Mouse (Mus musculus) embryonic facial prominence, embryonic 10.5 days (tissue): ENCODE results near the gene Tab1. TPM values are rescaled to one million over a fixed set of nuclear protein-coding genes. Genes with fewer than 3 reads are reported as not detected.
A peak's percentile ranks its signal among the peaks of the same experiment; 100 is the strongest.

Source experiments
- DNase-seq: peaks from one replicate; pipeline ENCODE4 v3.0.0-alpha.2; 2017; ENCODE audit warnings: low spot score
- H3K27ac ChIP-seq: fragments of 300-500 bp; sonication (generic); replicated peaks from 2 replicates; pipeline ENCODE4 v1.5.1; 2016; ENCODE audit warnings: mild to moderate bottlenecking
- H3K27me3 ChIP-seq: fragments of 300-500 bp; sonication (generic); replicated peaks from 2 replicates; pipeline ENCODE4 v1.6.1; 2016; ENCODE audit warnings: low read depth, mild to moderate bottlenecking; ENCODE audit not compliant: poor library complexity, severe bottlenecking
- H3K36me3 ChIP-seq: fragments of 300-500 bp; sonication (generic); replicated peaks from 2 replicates; pipeline ENCODE4 v1.6.1; 2016; ENCODE audit warnings: mild to moderate bottlenecking, moderate library complexity
- H3K4me1 ChIP-seq: fragments of 300-500 bp; sonication (generic); 2 replicates; pipeline ENCODE4 v1.6.1; 2016
- H3K4me3 ChIP-seq: fragments of 300-500 bp; sonication (generic); 2 replicates; pipeline ENCODE4 v1.5.1; 2016; ENCODE audit warnings: mild to moderate bottlenecking, moderate library complexity
- H3K9me3 ChIP-seq: fragments of 300-500 bp; sonication (generic); 2 replicates; pipeline ENCODE4 v1.6.1; 2016; ENCODE audit warnings: mild to moderate bottlenecking
- WGBS: fragments of 180-500 bp; shearing (Covaris S2); methylation state at CpG from one replicate; pipeline ENCODE4 v1.1.7; 2016; 5-methylcytosine and 5-hydroxymethylcytosine counted together
- polyA plus RNA-seq: library from polyadenylated mRNA; unstranded; fragments of >200 nt; fragmentation: Nextera tagmentation; extraction: Ambion mirVana; gene quantifications from 2 replicates; pipeline ENCODE4 v1.2.1, GENCODE M21; 2016

Gene Tab1
- polyA plus RNA-seq, 1 experiment from 2014 or later: 45.3 TPM

DNA sequence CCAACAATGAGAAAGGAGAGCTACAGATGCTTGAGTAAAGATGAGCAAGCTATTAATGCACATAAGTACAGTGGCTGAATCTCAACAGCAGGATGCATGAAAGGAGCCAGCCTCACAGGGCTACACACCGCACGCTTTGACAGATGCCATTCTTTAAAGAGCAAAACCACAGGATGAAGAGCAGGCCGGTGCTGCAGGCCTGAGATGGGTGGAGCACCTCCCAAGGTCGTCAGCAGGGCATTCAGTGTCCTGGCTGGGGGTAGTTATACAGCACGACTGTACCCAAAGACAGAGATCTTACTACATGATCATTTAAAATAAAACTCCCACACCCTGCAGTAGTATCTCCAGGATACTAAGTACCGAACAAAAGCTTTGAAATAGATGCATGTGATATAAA, 13.2 kb downstream of the Tab1 start:
- Histone ChIP-seq H3K9me3 (peaks cover 11% of the 10 kb centered on the region; the same call in 1 of the 2 replicates), H3K4me1 (no peaks in the 10 kb centered on the region), H3K36me3 (peaks cover 86% of the 10 kb centered on the region), H3K27ac (no peak overlapping the region), H3K27me3 (no peaks in the 10 kb centered on the region), H3K4me3 (no peak overlapping the region)
- DNase-seq: no peak
- WGBS: 79% methylated on average over 6 of the region's 6 CpGs

GRCm38 (mm10) chr15:80147090-80147489, 14.2 kb downstream of the Tab1 start:
- H3K4me1 ChIP-seq: no peaks in the 10 kb centered on the region
- WGBS: 91% methylated on average over 14 of the region's 14 CpGs
- no peak overlapping the region for H3K4me3 ChIP-seq
- H3K27ac ChIP-seq: no peak overlapping the region
- no peak for DNase-seq
- peaks cover 86% of the 10 kb centered on the region for H3K36me3 ChIP-seq
- H3K9me3 ChIP-seq: peaks cover 2% of the 10 kb centered on the region; the same call in 1 of the 2 replicates
- no peaks in the 10 kb centered on the region for H3K27me3 ChIP-seq

DNA sequence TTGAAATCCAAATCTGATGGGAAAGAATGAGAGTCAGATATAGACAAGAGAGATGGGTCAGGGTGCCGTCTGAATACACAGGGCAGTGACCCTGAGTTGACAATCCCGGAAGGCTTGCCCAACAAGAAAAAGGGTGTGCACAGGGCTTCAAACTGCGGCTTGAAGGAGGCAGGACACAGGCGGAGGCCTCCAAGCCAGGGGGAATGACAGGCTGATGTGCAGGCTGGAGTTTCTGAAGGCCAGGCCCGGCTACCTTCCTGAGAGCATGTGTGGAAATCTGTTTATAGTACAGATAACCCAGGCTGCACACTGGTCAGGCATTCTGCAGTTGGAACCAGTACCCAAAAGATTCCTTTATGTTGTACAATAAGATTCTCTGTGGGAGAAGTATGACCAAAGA, 14.6 kb downstream of the Tab1 start:
- no peak for DNase-seq
- Histone ChIP-seq H3K36me3 (peaks cover 86% of the 10 kb centered on the region), H3K27me3 (no peaks in the 10 kb centered on the region), H3K9me3 (no peaks in the 10 kb centered on the region), H3K4me3 (no peak overlapping the region), H3K27ac (no peak overlapping the region), H3K4me1 (peaks cover under 1% of the 10 kb centered on the region; the same call in 1 of the 2 replicates)
- 85% methylated on average over 5 of the region's 5 CpGs for WGBS

DNA sequence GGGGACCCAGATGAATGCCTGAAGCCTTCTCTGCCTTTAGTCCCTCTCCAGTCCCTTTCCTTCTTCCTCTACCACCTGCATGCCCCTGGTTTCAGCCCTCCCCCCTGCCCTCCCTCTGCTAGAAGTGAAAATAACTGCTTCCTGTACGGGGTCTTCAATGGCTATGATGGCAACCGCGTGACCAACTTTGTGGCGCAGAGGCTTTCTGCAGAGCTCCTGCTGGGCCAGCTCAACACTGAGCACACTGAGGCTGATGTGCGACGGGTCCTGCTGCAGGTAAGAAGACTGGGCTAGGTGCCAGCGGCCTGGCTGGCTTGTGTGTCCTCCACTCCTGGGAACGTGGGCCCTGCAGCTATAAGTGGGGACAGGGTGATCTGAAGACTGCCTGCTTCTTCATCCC, 15.6 kb downstream of the Tab1 start:
- Histone ChIP-seq H3K27me3 (no peaks in the 10 kb centered on the region), H3K4me3 (no peak overlapping the region), H3K4me1 (peaks cover 7% of the 10 kb centered on the region), H3K9me3 (no peaks in the 10 kb centered on the region), H3K36me3 (peaks cover 86% of the 10 kb centered on the region), H3K27ac (no peak overlapping the region)
- no peak for DNase-seq
- WGBS: 91% methylated on average over 8 of the region's 8 CpGs

DNA sequence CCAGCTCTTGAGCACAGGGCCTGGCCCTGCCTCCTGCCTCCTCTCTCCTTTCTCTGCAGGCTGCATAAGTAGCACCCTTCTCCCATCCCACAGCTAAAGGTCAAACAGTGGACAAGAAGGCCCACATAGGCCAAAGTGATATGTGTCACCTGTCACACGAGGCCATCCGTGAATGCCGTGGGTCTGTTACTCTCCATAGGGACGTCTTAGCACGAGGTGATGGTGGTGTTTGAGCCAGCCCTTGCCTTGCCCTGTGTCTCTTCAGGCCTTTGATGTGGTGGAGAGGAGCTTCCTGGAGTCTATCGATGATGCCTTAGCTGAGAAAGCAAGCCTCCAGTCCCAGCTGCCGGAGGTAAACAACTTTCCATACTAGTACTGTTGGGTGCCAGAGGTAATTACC, 16.6 kb downstream of the Tab1 start:
- no peak overlapping the region for H3K27ac ChIP-seq
- DNase-seq: no peak
- peaks cover 86% of the 10 kb centered on the region for H3K36me3 ChIP-seq
- no peaks in the 10 kb centered on the region for H3K27me3 ChIP-seq
- no peak overlapping the region for H3K4me3 ChIP-seq
- peaks cover 7% of the 10 kb centered on the region for H3K4me1 ChIP-seq
- 92% methylated on average over 7 of the region's 7 CpGs for WGBS
- H3K9me3 ChIP-seq: no peaks in the 10 kb centered on the region

GRCm38 (mm10) chr15:80152663-80153062, 19.7 kb downstream of the Tab1 start:
- Histone ChIP-seq H3K4me1 (peaks cover 14% of the 10 kb centered on the region), H3K27ac (no peak overlapping the region), H3K9me3 (no peaks in the 10 kb centered on the region), H3K27me3 (no peaks in the 10 kb centered on the region), H3K4me3 (no peak overlapping the region), H3K36me3 (peaks cover 100% of the 10 kb centered on the region)
- DNase-seq: no peak
- WGBS: 87% methylated on average over 10 of the region's 10 CpGs

DNA sequence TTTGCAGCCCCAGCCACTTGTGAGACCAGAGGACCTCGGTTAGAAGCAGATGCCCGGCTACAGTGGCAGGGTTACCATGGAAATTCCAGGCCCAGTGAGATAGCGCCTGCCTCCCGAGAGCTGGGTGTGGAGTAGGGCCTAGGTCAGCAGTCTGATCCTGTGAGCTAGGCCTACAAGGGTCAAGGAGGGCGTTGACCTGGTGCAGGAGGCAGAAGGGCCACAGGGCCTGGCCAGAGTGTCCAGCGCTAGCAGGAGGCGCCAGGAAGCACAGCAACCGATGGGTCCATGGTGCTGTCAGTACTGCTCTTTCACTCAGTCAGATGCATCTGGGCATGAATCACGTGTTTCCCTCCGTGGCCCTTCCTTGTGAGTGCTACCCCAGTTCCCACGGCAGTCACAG, 20.8 kb downstream of the Tab1 start:
- Histone ChIP-seq H3K9me3 (no peaks in the 10 kb centered on the region), H3K36me3 (peaks cover 100% of the 10 kb centered on the region), H3K4me1 (peaks cover 25% of the 10 kb centered on the region), H3K27ac (no peak overlapping the region), H3K27me3 (no peaks in the 10 kb centered on the region), H3K4me3 (no peak overlapping the region)
- 81% methylated on average over 11 of the region's 11 CpGs for WGBS
- DNase-seq: no peak

GRCm38 (mm10) chr15:80155707-80156106, 22.8 kb downstream of the Tab1 start:
- Histone ChIP-seq H3K36me3 (peaks cover 100% of the 10 kb centered on the region), H3K4me3 (no peak overlapping the region), H3K9me3 (no peaks in the 10 kb centered on the region), H3K27me3 (no peaks in the 10 kb centered on the region), H3K27ac (0 out of 2 replicates have a peak overlapping the region, but pooled peaks have one; percentile 14), H3K4me1 (peaks cover 45% of the 10 kb centered on the region)
- no peak for DNase-seq
- 91% methylated on average over 8 of the region's 8 CpGs for WGBS

GRCm38 (mm10) chr15:80157197-80157943, 24.4 kb downstream of the Tab1 start:
- no peak for DNase-seq
- H3K4me1 ChIP-seq: peaks cover 52% of the 10 kb centered on the region
- H3K36me3 ChIP-seq: peaks cover 100% of the 10 kb centered on the region
- no peaks in the 10 kb centered on the region for H3K9me3 ChIP-seq
- no peak overlapping the region for H3K4me3 ChIP-seq
- WGBS: 93% methylated on average over 22 of the region's 22 CpGs
- H3K27me3 ChIP-seq: no peaks in the 10 kb centered on the region
- H3K27ac ChIP-seq: peak overlapping the region; percentile 87; the same call in 1 of the 2 replicates

- Histone ChIP-seq H3K4me1 (peaks cover 50% of the 10 kb centered on the region), H3K27me3 (no peaks in the 10 kb centered on the region), H3K9me3 (no peaks in the 10 kb centered on the region), H3K27ac (peak overlapping the region; percentile 87), H3K36me3 (peaks cover 100% of the 10 kb centered on the region), H3K4me3 (0 out of 2 replicates have a peak overlapping the region, but pooled peaks have one; percentile 11)
- WGBS: 58% methylated on average over 5 of the region's 5 CpGs
- no peak for DNase-seq
Observed at GRCm38 (mm10) chr15:80158001-80158706, 25.2 kb downstream of the Tab1 start.

DNA sequence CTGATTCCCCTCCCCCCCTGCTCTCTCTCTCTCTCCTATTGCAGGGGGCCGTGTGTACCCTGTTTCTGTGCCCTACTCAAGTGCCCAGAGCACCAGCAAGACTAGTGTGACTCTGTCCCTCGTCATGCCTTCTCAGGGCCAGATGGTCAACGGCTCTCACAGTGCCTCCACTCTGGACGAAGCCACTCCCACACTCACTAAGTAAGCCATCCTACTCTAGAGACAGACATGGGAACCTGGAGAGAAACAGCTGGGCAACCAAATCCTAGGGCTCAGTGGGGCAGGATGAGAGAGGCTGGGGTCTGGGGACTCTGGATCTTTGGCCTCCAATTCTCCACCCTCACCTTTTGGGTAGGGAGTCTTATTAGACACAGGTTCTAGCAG, 25.8 kb downstream of the Tab1 start:
- H3K9me3 ChIP-seq: no peaks in the 10 kb centered on the region

DNA sequence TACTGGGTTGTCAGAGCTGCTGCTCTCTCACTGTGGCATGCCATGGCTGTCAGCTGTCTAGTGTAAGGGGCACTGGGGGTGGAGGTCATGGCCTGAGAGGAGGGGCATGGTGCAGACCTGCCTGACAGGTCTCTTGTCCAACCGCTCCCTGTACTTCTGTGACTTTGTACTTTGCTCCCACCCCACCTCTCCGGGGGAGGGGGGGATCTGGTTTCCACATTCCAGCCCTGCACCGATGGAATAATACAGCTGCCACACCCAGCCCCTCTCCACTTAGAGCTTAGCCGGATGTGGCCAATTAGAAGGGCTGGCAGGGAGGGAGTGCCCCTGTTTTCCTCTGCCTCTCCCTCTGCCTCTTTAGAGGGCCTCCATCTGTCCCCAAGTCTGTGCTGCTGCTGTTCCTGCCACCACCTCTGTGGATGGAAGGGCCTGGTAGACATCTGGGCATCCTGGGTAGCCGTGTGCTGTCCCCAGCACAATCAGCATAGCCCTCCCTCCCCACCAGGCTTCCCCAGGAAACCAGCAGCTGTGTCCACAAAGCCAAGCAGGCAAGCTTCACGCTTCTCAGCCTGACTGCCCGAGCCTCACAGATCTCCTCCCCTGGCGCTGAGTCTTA, 26.5 kb downstream of the Tab1 start:
- Histone ChIP-seq H3K27ac (peak overlapping the region; percentile 87), H3K4me3 (peak overlapping the region; percentile 32; the same call in 1 of the 2 replicates), H3K9me3 (no peaks in the 10 kb centered on the region), H3K36me3 (peaks cover 91% of the 10 kb centered on the region), H3K4me1 (peaks cover 50% of the 10 kb centered on the region), H3K27me3 (no peaks in the 10 kb centered on the region)
- WGBS: 22% methylated on average over 8 of the region's 8 CpGs
- peak; percentile 86 for DNase-seq

More for the DNA sequence above, 25.8 kb downstream of the Tab1 start:
- DNase-seq: peak; percentile 20
- H3K4me1 ChIP-seq: peaks cover 50% of the 10 kb centered on the region
- H3K27me3 ChIP-seq: no peaks in the 10 kb centered on the region
- peak overlapping the region; percentile 87 for H3K27ac ChIP-seq
- 0 out of 2 replicates have a peak overlapping the region, but pooled peaks have one; percentile 11 for H3K4me3 ChIP-seq
- peaks cover 98% of the 10 kb centered on the region for H3K36me3 ChIP-seq
- WGBS: 49% methylated on average over 4 of the region's 4 CpGs
